ENCODE assay signal across 7 mouse cellular contexts in the genomic region with DNA sequence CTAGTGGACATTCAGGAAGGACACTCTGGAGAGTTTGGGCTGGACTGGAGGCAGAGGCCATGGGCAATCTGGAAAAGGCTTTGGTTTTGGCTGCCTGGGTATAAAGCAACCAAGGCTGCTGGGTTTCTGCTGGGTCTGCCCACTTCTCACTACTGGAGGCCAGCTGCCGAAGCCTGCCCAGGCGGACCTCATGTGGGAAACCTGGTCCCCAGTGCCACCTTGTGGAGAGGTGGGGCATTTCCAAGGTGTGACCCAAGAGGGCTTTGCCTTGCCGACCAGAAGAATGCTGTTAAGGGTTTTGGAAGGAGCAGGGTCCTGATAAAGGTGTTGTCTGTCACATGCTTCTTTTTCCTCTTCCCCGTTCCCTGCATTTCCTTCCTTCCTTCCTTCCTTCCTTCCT. TPM values are rescaled to one million over a fixed set of nuclear protein-coding genes. Genes with fewer than 3 reads are reported as not detected.
DNase-seq lines count a peak whose midpoint lies in the region; ATAC-seq lines count a peak whose summit lies in the region.

No protein-coding gene starts in this region.

- intact Hi-C loops in left cerebral cortex, postnatal 14 days (cut with DNase I) = loop anchor here (10.0 kb wide), 1 partner anchor 340 kb away; no protein-coding TSS in a partner anchor

- no peak overlapping the region for H3K9ac ChIP-seq in intestine, embryonic 14.5 days (ENCODE audit: low read length)
- no peak overlapping the region for H3K9ac ChIP-seq in midbrain, embryonic 12.5 days (replicated peaks)

- peak; percentile 78 for ATAC-seq in activated CD4-positive, CD25-positive, alpha-beta regulatory T cell, adult 4 months
- ATAC-seq in intestine, embryonic 14.5 days (replicated peaks; ENCODE audit: low FRiP score, low TSS enrichment, low read depth) = peak; percentile 81
- 0 out of 2 replicates have a peak, but pooled peaks have one; percentile 47 for ATAC-seq in midbrain, embryonic 12.5 days (ENCODE audit: low FRiP score, low read depth)

- no peak overlapping the region for H3K4me3 ChIP-seq in intestine, embryonic 14.5 days (ENCODE audit: low read depth, low read length)
- H3K4me3 ChIP-seq in midbrain, embryonic 12.5 days = no peak overlapping the region

- 13% methylated on average over 3 of the region's 4 CpGs for WGBS in intestine, embryonic 14.5 days
- 13% methylated on average over 4 of the region's 4 CpGs for WGBS in midbrain, embryonic 12.5 days

- H3K27me3 ChIP-seq in intestine, embryonic 14.5 days (replicated peaks; ENCODE audit: control insufficient read depth, insufficient read depth, low read length) = no peaks in the 10 kb centered on the region
- no peaks in the 10 kb centered on the region for H3K27me3 ChIP-seq in midbrain, embryonic 12.5 days

- H3K27ac ChIP-seq in intestine, embryonic 14.5 days (ENCODE audit: low read depth) = no peak overlapping the region
- H3K27ac ChIP-seq in midbrain, embryonic 12.5 days (replicated peaks) = no peak overlapping the region

- no peaks in the 10 kb centered on the region for H3K36me3 ChIP-seq in intestine, embryonic 14.5 days (ENCODE audit: control insufficient read depth, insufficient read depth, low read length)
- H3K36me3 ChIP-seq in midbrain, embryonic 12.5 days = no peaks in the 10 kb centered on the region

- no peaks in the 10 kb centered on the region for H3K4me1 ChIP-seq in intestine, embryonic 14.5 days (replicated peaks; ENCODE audit: control insufficient read depth, insufficient read depth, low read length)
- no peaks in the 10 kb centered on the region for H3K4me1 ChIP-seq in midbrain, embryonic 12.5 days

- no peak overlapping the region for H3K4me2 ChIP-seq in intestine, embryonic 14.5 days (ENCODE audit: low read length)
- no peak overlapping the region for H3K4me2 ChIP-seq in midbrain, embryonic 12.5 days (replicated peaks)

- no peaks in the 10 kb centered on the region for H3K9me3 ChIP-seq in intestine, embryonic 14.5 days (ENCODE audit: control insufficient read depth, low read length)
- no peaks in the 10 kb centered on the region for H3K9me3 ChIP-seq in midbrain, embryonic 12.5 days

- peak; percentile 79 to 82 for DNase-seq in cerebellum, postnatal 36 days
- peak; percentile 80 for DNase-seq in gastrocnemius, adult 18-20 months (ENCODE audit: low spot score)
- peak; percentile 84 for DNase-seq in intestine, embryonic 14.5 days (ENCODE audit: low spot score)
- peak; percentile 76 to 79 for DNase-seq in left cerebral cortex, postnatal 14 days (ENCODE audit: low spot score in 2 of 2)
- DNase-seq in spleen, adult 18-20 months = peak; percentile 67 to 81

RNA-seq across cellular contexts. Expression of a gene that starts 6.1 kb away (rescaled TPM):
- polyA plus RNA-seq in activated CD4-positive, CD25-positive, alpha-beta regulatory T cell, adult 4 months (2017; shearing (Covaris generic)) = 10 to 100 TPM; 60.6 to 77.9 TPM
- 10 to 100 TPM; 62.1 to 62.7 TPM for total RNA-seq in gastrocnemius, adult 18-20 months (2021)
- polyA plus RNA-seq in intestine, embryonic 14.5 days (2014; fragmentation: Nextera tagmentation; extraction: Ambion mirVana) = 162 and 167 TPM in 2 replicates
- total RNA-seq in left cerebral cortex, postnatal 14 days (2021) = 100 to 1,000 TPM; 101 to 110 TPM
- 325 TPM in 2 replicates for polyA plus RNA-seq in midbrain, embryonic 12.5 days (2016; fragmentation: Nextera tagmentation; extraction: Ambion mirVana)

RNA-seq across cellular contexts. Expression of a gene that starts 12.8 kb away (rescaled TPM):
- polyA plus RNA-seq in activated CD4-positive, CD25-positive, alpha-beta regulatory T cell, adult 4 months (2017; shearing (Covaris generic)) = not detected
- total RNA-seq in gastrocnemius, adult 18-20 months (2021) = not detected
- 0.13 and 0.14 TPM in 2 replicates for polyA plus RNA-seq in intestine, embryonic 14.5 days (2014; fragmentation: Nextera tagmentation; extraction: Ambion mirVana)
- total RNA-seq in left cerebral cortex, postnatal 14 days (2021) = under 1 TPM; 0.37 to 0.61 TPM
- polyA plus RNA-seq in midbrain, embryonic 12.5 days (2016; fragmentation: Nextera tagmentation; extraction: Ambion mirVana) = 0.18 TPM in 1 of 2 replicates, not detected in the other

RNA-seq across cellular contexts. Expression of a gene that starts 27.7 kb away (rescaled TPM):
- polyA plus RNA-seq in activated CD4-positive, CD25-positive, alpha-beta regulatory T cell, adult 4 months (2017; shearing (Covaris generic)) = under 1 TPM in 1 of 2 experiments, not detected in 1; 0.05 TPM
- total RNA-seq in gastrocnemius, adult 18-20 months (2021) = under 1 TPM; 0.66 to 0.69 TPM
- 2.1 and 5.9 TPM in 2 replicates for polyA plus RNA-seq in intestine, embryonic 14.5 days (2014; fragmentation: Nextera tagmentation; extraction: Ambion mirVana)
- 10 to 100 TPM; 45.9 to 48.6 TPM for total RNA-seq in left cerebral cortex, postnatal 14 days (2021)
- polyA plus RNA-seq in midbrain, embryonic 12.5 days (2016; fragmentation: Nextera tagmentation; extraction: Ambion mirVana) = 1.2 and 1.3 TPM in 2 replicates
